Mouse (Mus musculus) ES-E14 (cell line): ENCODE data around the gene Tut7.

Source experiments
- CHD2 ChIP-seq: IDR thresholded peaks from 2 replicates; pipeline ENCODE4 v1.6.1; 2014; ENCODE audit warnings: mild to moderate bottlenecking, low read depth, low read length, inconsistent platforms
- HCFC1 ChIP-seq: IDR thresholded peaks from 2 replicates; pipeline ENCODE4 v1.6.1; 2012; ENCODE audit warnings: low read length, inconsistent platforms, borderline replicate concordance; ENCODE audit not compliant: insufficient read depth
- MAFK ChIP-seq: IDR thresholded peaks from 2 replicates; pipeline ENCODE4 v1.6.1; 2014; ENCODE audit warnings: mild to moderate bottlenecking, low read depth, low read length, inconsistent platforms; ENCODE audit not compliant: insufficient read depth
- ZC3H11A ChIP-seq: IDR thresholded peaks from 2 replicates; pipeline ENCODE4 v1.6.1; 2012; ENCODE audit warnings: low read depth, mild to moderate bottlenecking, inconsistent platforms, low read length, borderline replicate concordance
- ZNF384 ChIP-seq: IDR thresholded peaks from 2 replicates; pipeline ENCODE4 v1.6.1; 2012; ENCODE audit warnings: low read depth, low read length, inconsistent platforms

GRCm38 (mm10) chr13:59850373-59850772 is 27.4 kb upstream of the Tut7 start:
- TF ChIP-seq HCFC1 (no peak), ZNF384 (no peak), ZC3H11A (no peak), CHD2 (no peak), MAFK (no peak)
